Mouse (Mus musculus) hindbrain, embryonic 12.5 days (tissue): ENCODE measurements around the gene 2310079G19Rik. TPM values are rescaled to one million over a fixed set of nuclear protein-coding genes. Genes with fewer than 3 reads are reported as not detected.

ENCODE experiments used
- ATAC-seq: fragments of 200-750 bp; cut with Nextera tagmentation; 2 replicates; pipeline ENCODE4 v1.8.0; 2017; ENCODE audit warnings: moderate TSS enrichment; ENCODE audit not compliant: low FRiP score
- H3K27ac ChIP-seq: fragments of 300-500 bp; sonication (generic); 2 replicates; pipeline ENCODE4 v1.5.1; 2016; ENCODE audit warnings: mild to moderate bottlenecking
- H3K27me3 ChIP-seq: fragments of 300-500 bp; sonication (generic); 2 replicates; pipeline ENCODE4 v1.6.1; 2016; ENCODE audit warnings: mild to moderate bottlenecking
- H3K36me3 ChIP-seq: fragments of 300-500 bp; sonication (generic); 2 replicates; pipeline ENCODE4 v1.6.1; 2016; ENCODE audit warnings: mild to moderate bottlenecking
- H3K4me1 ChIP-seq: fragments of 300-500 bp; sonication (generic); 2 replicates; pipeline ENCODE4 v1.6.1; 2016
- H3K4me2 ChIP-seq: fragments of 300-500 bp; sonication (generic); replicated peaks from 2 replicates; pipeline ENCODE4 v1.6.1; 2016; ENCODE audit warnings: mild to moderate bottlenecking
- H3K4me3 ChIP-seq: fragments of 300-500 bp; sonication (generic); 2 replicates; pipeline ENCODE4 v1.5.1; 2016; ENCODE audit warnings: mild to moderate bottlenecking
- H3K9ac ChIP-seq: fragments of 300-500 bp; sonication (generic); 2 replicates; pipeline ENCODE4 v1.6.1; 2016; ENCODE audit warnings: mild to moderate bottlenecking, moderate library complexity
- H3K9me3 ChIP-seq: fragments of 300-500 bp; sonication (generic); replicated peaks from 2 replicates; pipeline ENCODE4 v1.6.1; 2016; ENCODE audit warnings: mild to moderate bottlenecking
- WGBS: fragments of 180-500 bp; shearing (Covaris S2); methylation state at CpG from one replicate; pipeline ENCODE4 v1.1.7; 2016; 5-methylcytosine and 5-hydroxymethylcytosine counted together
- polyA plus RNA-seq: library from polyadenylated mRNA; unstranded; fragments of >200 nt; fragmentation: Nextera tagmentation; extraction: Ambion mirVana; gene quantifications from 2 replicates; pipeline ENCODE4 v1.2.1, GENCODE M21; 2016

2310079G19Rik gene
- not detected in 2 replicates for polyA plus RNA-seq

GRCm38 (mm10) chr16:88627566-88627965 lies at the start of gene 2310079G19Rik:
Gene 2310079G19Rik, minus strand, starts transcription at chr16:88627666.
- no peak for ATAC-seq
- Histone ChIP-seq H3K36me3 (no peaks in the 10 kb centered on the region), H3K4me1 (no peaks in the 10 kb centered on the region), H3K4me2 (no peak within 1 kb of the TSS), H3K4me3 (no peak within 1 kb of the TSS), H3K27ac (no peak within 1 kb of the TSS), H3K9ac (no peak within 1 kb of the TSS), H3K27me3 (no peaks in the 10 kb centered on the region), H3K9me3 (no peaks in the 10 kb centered on the region)
- WGBS: 96% methylated on average over 4 of the region's 4 CpGs

GRCm38 (mm10) chr16:88671571-88671970 lies 44.1 kb upstream of the 2310079G19Rik start, which contains the start of gene Krtap27-1:
Gene Krtap27-1, minus strand, starts transcription at chr16:88671671.
- Histone ChIP-seq H3K36me3 (no peaks in the 10 kb centered on the region), H3K9ac (no peak within 1 kb of the TSS), H3K27me3 (no peaks in the 10 kb centered on the region), H3K4me1 (no peaks in the 10 kb centered on the region), H3K4me3 (no peak within 1 kb of the TSS), H3K9me3 (no peaks in the 10 kb centered on the region), H3K4me2 (no peak within 1 kb of the TSS), H3K27ac (no peak within 1 kb of the TSS)
- ATAC-seq: no peak
- WGBS: 88% methylated on average over 4 of the region's 4 CpGs

GRCm38 (mm10) chr16:88657426-88657825 lies 30.0 kb upstream of the 2310079G19Rik start:
- Histone ChIP-seq H3K4me1 (no peaks in the 10 kb centered on the region), H3K4me2 (no peak overlapping the region), H3K4me3 (no peak overlapping the region), H3K9me3 (no peaks in the 10 kb centered on the region), H3K9ac (no peak overlapping the region), H3K27ac (no peak overlapping the region), H3K36me3 (no peaks in the 10 kb centered on the region), H3K27me3 (no peaks in the 10 kb centered on the region)
- 63% methylated on average over 1 of the region's 1 CpGs for WGBS
- no peak for ATAC-seq

GRCm38 (mm10) chr16:88651952-88652351 lies 24.5 kb upstream of the 2310079G19Rik start:
- Histone ChIP-seq H3K36me3 (no peaks in the 10 kb centered on the region), H3K4me2 (no peak overlapping the region), H3K9me3 (no peaks in the 10 kb centered on the region), H3K27me3 (no peaks in the 10 kb centered on the region), H3K4me1 (no peaks in the 10 kb centered on the region), H3K9ac (no peak overlapping the region), H3K4me3 (no peak overlapping the region), H3K27ac (no peak overlapping the region)
- 68% methylated on average over 2 of the region's 2 CpGs for WGBS
- ATAC-seq: no peak

GRCm38 (mm10) chr16:88651082-88651481 lies 23.6 kb upstream of the 2310079G19Rik start:
- Histone ChIP-seq H3K36me3 (no peaks in the 10 kb centered on the region), H3K27me3 (no peaks in the 10 kb centered on the region), H3K9ac (no peak overlapping the region), H3K27ac (no peak overlapping the region), H3K9me3 (no peaks in the 10 kb centered on the region), H3K4me1 (no peaks in the 10 kb centered on the region), H3K4me3 (no peak overlapping the region), H3K4me2 (no peak overlapping the region)
- 76% methylated on average over 1 of the region's 1 CpGs for WGBS
- no peak for ATAC-seq

- H3K27ac ChIP-seq: no peak within 1 kb of the TSS
- H3K36me3 ChIP-seq: no peaks in the 10 kb centered on the region
- H3K9ac ChIP-seq: no peak within 1 kb of the TSS
- H3K4me2 ChIP-seq: no peak within 1 kb of the TSS
- no peaks in the 10 kb centered on the region for H3K27me3 ChIP-seq
- no peaks in the 10 kb centered on the region for H3K4me1 ChIP-seq
- ATAC-seq: no peak
- H3K4me3 ChIP-seq: no peak within 1 kb of the TSS
- 85% methylated on average over 10 of the region's 10 CpGs for WGBS
- H3K9me3 ChIP-seq: no peaks in the 10 kb centered on the region
Observed at GRCm38 (mm10) chr16:88647358-88647846, 19.9 kb upstream of the 2310079G19Rik start, which contains the start of gene Krtap26-1. Gene Krtap26-1, minus strand, starts transcription at chr16:88647796.

- Histone ChIP-seq H3K4me1 (no peaks in the 10 kb centered on the region), H3K27me3 (no peaks in the 10 kb centered on the region), H3K9ac (no peak overlapping the region), H3K27ac (no peak overlapping the region), H3K36me3 (no peaks in the 10 kb centered on the region), H3K9me3 (no peaks in the 10 kb centered on the region), H3K4me3 (no peak overlapping the region), H3K4me2 (no peak overlapping the region)
- ATAC-seq: no peak
- WGBS: 84% methylated on average over 8 of the region's 8 CpGs
Observed at GRCm38 (mm10) chr16:88646366-88647111, 19.1 kb upstream of the 2310079G19Rik start.

GRCm38 (mm10) chr16:88640053-88640452 lies 12.6 kb upstream of the 2310079G19Rik start:
- no peaks in the 10 kb centered on the region for H3K27me3 ChIP-seq
- H3K4me3 ChIP-seq: no peak overlapping the region
- no peak overlapping the region for H3K9ac ChIP-seq
- H3K9me3 ChIP-seq: 0 out of 2 replicates have a peak, but pooled peaks cover 4% of the 10 kb centered on the region
- no peak for ATAC-seq
- no peak overlapping the region for H3K4me2 ChIP-seq
- H3K36me3 ChIP-seq: no peaks in the 10 kb centered on the region
- H3K4me1 ChIP-seq: no peaks in the 10 kb centered on the region
- WGBS: 89% methylated on average over 3 of the region's 3 CpGs
- no peak overlapping the region for H3K27ac ChIP-seq

GRCm38 (mm10) chr16:88635142-88635541 lies 7.7 kb upstream of the 2310079G19Rik start:
- Histone ChIP-seq H3K36me3 (no peaks in the 10 kb centered on the region), H3K4me3 (no peak overlapping the region), H3K27me3 (no peaks in the 10 kb centered on the region), H3K9ac (no peak overlapping the region), H3K27ac (no peak overlapping the region), H3K4me1 (no peaks in the 10 kb centered on the region), H3K9me3 (no peaks in the 10 kb centered on the region), H3K4me2 (no peak overlapping the region)
- ATAC-seq: no peak
- 50% methylated on average over 4 of the region's 4 CpGs for WGBS

GRCm38 (mm10) chr16:88631474-88631873 lies 4.0 kb upstream of the 2310079G19Rik start:
- H3K4me1 ChIP-seq: no peaks in the 10 kb centered on the region
- WGBS: 80% methylated on average over 4 of the region's 4 CpGs
- no peaks in the 10 kb centered on the region for H3K27me3 ChIP-seq
- H3K4me2 ChIP-seq: no peak overlapping the region
- H3K9me3 ChIP-seq: no peaks in the 10 kb centered on the region
- no peaks in the 10 kb centered on the region for H3K36me3 ChIP-seq
- H3K27ac ChIP-seq: no peak overlapping the region
- ATAC-seq: no peak
- no peak overlapping the region for H3K9ac ChIP-seq
- H3K4me3 ChIP-seq: no peak overlapping the region

- Histone ChIP-seq H3K4me1 (0 out of 2 replicates have a peak, but pooled peaks cover 4% of the 10 kb centered on the region), H3K27ac (no peak overlapping the region), H3K9me3 (no peaks in the 10 kb centered on the region), H3K4me3 (no peak overlapping the region), H3K27me3 (no peaks in the 10 kb centered on the region), H3K9ac (no peak overlapping the region), H3K36me3 (no peaks in the 10 kb centered on the region), H3K4me2 (no peak overlapping the region)
- WGBS: 70% methylated on average over 4 of the region's 4 CpGs
- no peak for ATAC-seq
Observed at GRCm38 (mm10) chr16:88612712-88613111, 14.8 kb downstream of the 2310079G19Rik start.

- Histone ChIP-seq H3K27me3 (no peaks in the 10 kb centered on the region), H3K27ac (no peak within 1 kb of the TSS), H3K36me3 (no peaks in the 10 kb centered on the region), H3K4me3 (no peak within 1 kb of the TSS), H3K9ac (no peak within 1 kb of the TSS), H3K9me3 (no peaks in the 10 kb centered on the region), H3K4me2 (no peak within 1 kb of the TSS), H3K4me1 (0 out of 2 replicates have a peak, but pooled peaks cover 4% of the 10 kb centered on the region)
- 92% methylated on average over 8 of the region's 8 CpGs for WGBS
- ATAC-seq: no peak
Observed at GRCm38 (mm10) chr16:88611922-88612321, 15.5 kb downstream of the 2310079G19Rik start, which contains the start of gene Krtap24-1. Gene Krtap24-1, minus strand, starts transcription at chr16:88612279.

GRCm38 (mm10) chr16:88604570-88604969 lies 22.9 kb downstream of the 2310079G19Rik start:
- H3K4me3 ChIP-seq: no peak overlapping the region
- no peak overlapping the region for H3K9ac ChIP-seq
- 92% methylated on average over 6 of the region's 6 CpGs for WGBS
- H3K4me1 ChIP-seq: no peaks in the 10 kb centered on the region
- no peak overlapping the region for H3K27ac ChIP-seq
- no peak overlapping the region for H3K4me2 ChIP-seq
- H3K9me3 ChIP-seq: no peaks in the 10 kb centered on the region
- no peaks in the 10 kb centered on the region for H3K36me3 ChIP-seq
- no peaks in the 10 kb centered on the region for H3K27me3 ChIP-seq
- ATAC-seq: no peak
